Mouse (Mus musculus): ENCODE data around the gene Cend1.

The Cend1 gene

GRCm38 (mm10) chr7:141394158-141394557 is 35.1 kb downstream of the Cend1 start:
- no peak for DNase-seq (ENCODE audit: low read depth, low spot score)

GRCm38 (mm10) chr7:141392552-141393222 is 36.6 kb downstream of the Cend1 start:
- no peak for DNase-seq (ENCODE audit: low read depth, low spot score)

DNA sequence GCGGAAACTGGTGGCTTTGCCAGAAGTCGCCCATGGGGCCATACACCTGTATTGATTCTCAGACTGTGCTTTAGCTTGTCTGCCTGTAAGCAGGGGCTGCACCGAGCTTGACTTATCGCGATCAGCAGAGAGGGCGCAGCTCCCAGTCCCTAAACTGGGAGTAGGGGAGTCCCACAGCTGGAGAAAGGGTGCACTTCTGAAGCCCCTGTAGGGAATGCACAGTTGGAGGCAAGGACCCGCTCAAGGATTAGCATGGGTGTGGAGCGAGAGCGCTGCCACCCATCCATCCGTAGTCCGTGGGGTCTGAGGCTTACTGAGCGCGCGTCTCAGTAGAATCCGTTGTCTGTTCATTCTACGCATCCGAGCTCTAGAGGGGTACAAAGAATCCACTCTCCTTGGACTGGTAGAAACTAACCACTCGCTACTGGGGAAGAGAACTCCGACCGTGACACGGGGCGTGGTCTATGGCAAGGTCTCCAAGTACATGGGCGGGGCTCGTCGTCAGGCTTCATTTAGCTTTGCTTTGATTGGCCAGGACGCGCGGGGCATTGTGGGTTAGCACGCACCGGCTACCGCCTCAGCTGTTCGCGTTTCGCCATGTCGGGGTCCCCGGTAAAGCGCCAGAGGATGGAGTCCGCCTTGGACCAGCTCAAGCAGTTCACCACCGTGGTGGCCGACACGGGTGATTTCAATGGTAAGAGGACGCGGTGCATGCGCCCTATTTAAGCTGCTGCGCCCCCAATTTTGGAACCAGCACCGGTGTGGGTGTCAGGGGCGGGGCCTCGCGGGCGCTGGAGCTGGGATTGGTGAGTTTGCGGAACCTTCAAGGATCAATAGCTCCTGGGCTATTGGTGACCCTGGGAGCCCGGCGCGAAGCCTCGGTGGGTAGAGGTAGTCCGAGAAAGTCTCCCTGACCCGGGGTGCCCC is 37.4 kb downstream of the Cend1 start, which contains the start of gene Taldo1:
Taldo1 (plus strand) TSS at position 575 of the 927 bp plus-strand sequence.
- peak; percentile 95 for DNase-seq (ENCODE audit: low read depth, low spot score)

DNA sequence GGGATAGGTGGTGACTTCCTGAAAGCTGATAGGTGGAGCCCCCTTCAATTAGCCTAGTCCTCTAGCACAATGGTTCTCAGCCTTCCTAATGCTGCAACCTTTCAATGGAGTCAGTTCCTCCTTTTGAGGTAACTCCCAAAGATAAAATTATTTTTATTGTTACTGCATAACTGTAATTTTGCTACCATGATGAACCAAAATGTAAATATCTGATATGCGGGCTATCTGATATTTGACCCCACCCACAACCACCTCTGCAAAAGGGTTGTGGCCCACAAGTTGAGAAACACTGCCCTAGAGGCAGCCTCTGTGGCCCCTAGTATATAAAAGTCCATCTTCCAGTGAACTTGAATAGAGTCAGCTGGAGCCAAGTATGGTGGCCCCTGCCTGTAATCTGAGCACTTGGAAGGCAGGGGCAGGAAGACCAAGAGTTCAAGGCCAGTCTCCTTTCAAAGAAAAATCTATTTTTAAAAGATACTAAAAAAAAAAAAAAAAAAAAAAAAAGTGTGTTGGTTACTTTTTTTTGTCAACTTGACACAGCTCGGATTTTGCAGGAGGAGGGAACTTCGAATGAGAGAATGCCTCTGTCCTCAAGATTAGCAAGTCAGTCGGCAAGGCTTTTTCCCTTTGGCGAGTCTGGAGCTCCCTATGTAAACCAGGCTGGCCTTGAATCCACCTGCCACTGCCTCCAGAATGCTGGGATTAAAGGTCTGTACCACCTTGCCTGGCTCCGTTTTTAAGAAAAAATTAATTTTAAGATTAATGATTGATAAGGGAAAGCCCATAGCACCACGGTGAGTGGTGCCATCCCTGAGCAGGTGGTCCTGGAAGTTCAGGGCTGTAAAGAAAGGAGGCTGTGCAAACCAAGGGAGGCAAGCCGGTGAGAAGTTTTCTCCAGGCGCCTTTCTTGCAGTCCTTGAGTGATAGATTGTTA is 38.7 kb downstream of the Cend1 start:
- no peak for DNase-seq (ENCODE audit: low read depth, low spot score)

- DNase-seq (ENCODE audit: low read depth, low spot score), result no peak
These were observed 40.7 kb downstream of the Cend1 start for GRCm38 (mm10) chr7:141388487-141389109.

DNA sequence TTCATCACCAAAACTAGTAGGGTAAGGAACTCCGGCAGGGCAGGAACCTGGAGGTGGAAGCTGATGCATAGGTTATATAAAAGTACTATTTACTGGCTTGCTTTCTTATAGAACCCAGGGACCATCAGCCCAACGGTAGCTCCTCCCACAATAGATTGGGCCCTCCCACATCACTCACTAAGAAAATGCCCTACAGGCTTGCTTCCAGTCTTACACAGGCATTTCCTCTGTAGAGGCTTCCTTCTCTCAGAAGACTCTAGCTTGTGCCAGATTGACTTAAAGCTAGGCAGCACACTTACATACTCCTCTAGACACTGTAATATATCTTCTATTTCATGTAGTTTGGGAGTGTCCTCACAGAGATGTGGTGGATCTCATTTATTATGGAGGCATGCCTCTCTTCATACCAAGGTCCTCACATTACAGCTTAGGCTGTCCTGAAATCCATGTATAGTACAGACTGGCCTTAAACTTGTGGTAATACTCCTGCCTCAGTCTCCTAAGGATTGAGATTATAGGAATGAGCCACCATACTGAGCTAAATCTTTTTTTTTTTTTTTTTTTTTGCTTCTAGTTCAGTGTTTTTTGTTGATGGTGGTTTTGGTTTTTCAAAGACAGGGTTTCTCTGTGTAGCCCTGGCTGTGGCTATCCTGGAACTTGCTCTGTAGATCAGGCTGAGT is 41.3 kb downstream of the Cend1 start:
- DNase-seq (ENCODE audit: low read depth, low spot score), result no peak

DNA sequence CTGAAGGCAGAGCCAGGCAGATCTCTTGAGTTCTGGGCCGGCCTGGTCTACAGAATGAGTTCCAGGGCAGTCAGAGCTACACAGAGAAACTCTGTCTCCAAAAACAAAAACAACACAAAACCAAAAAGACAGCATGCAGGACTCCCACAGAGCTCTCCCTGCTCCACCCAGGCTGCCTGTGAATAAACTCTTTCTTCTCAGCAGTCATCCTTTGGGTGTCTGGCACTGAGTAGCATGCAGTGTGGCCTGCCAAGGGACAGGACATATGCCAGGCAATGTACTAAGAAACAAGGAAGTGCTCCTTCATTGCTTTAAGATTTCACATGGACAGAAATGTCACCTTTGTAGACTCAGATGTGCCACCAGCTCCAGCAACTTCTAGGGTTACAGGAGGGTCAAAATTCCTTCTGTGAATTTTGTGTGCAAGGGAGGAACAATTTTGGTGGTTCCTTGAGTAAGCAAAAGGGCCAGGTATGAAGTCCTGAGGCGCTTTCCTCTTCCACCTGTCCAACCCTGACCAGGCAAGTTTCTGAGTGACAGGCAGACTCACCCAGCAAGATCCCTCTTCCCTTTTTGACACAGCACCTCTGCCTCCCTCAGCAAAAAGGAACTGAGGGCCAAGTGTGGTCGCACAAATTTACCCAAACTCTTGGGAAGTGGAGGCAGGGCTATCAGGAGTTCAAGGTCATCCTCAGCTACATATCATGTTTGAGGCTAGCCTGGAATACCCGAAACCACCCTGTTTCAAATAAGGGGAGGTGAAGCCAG is 48.0 kb downstream of the Cend1 start:
- DNase-seq (ENCODE audit: low read depth, low spot score), result no peak

DNA sequence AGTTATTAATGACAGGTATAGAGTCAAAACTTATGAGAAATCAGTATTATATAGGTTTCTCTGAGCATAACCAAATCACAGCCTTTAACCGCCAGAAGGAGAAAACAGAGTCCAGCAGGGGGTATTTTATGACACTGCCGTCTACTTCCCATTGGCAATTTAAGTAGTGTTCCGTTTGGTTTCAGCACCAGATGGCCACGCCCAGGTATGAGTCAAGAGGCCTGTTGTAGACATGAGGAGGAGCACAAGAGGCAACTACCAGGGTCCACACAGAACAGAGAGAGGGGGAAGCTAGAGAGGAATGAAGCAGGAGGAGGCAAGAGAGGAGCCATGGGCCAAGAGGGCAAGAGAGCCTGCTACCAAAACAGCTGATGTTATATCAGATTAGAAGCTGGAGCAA is 49.7 kb downstream of the Cend1 start:
- peak; percentile 51 for DNase-seq (ENCODE audit: low read depth, low spot score)

Data from 3T3-L1 (cell line).